Mouse (Mus musculus): ENCODE results near the gene Ctf2. TPM values are rescaled to one million over a fixed set of nuclear protein-coding genes. Genes with fewer than 3 reads are reported as not detected.

Gene Ctf2
- polyA plus RNA-seq, 1 experiment: not detected

DNA sequence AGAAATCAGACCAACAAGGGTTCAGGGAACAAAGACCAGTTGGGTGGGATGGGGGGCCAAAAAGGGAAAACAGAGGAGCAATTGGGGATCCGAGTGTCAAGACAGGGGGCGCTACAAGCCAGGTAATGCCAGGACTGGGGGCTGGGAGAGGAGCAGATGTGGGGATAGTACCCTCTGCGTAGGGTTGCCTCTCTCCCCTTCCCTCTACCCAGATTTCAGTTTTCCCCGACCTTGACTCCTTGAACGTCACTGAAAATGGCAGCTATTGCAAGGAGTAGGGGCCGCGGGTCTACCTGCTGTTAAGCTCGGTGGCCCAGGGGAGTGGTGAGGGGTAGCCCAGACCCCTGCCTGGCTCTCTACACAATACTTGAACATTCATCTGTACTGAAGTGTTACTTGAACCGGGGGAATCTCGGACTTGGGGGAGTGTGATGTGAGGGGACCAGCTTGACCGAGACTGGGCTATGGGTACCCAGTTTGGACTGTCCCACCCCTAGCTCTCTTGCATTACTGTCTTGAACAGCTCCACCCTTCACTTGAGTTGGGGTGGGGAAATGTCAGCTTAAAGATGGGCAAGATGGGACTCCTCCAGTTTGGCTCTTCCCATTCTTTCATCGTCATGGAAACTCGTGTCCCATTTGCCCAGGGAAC, 36.5 kb upstream of the Ctf2 start:
- no peak overlapping the region for H3K27ac ChIP-seq (ENCODE audit: insufficient read depth, low read depth, low read length)
- peaks cover 6% of the 10 kb centered on the region; the same call in 1 of the 2 replicates for H3K4me1 ChIP-seq (ENCODE audit: control insufficient read depth, insufficient read depth, low read length)
- peak; percentile 25; the same call in 1 of the 2 replicates for TF ChIP-seq CTCF (conservative IDR thresholded peaks at IDR 0.05; ENCODE audit: insufficient read depth, insufficient read length, low read depth, low read length)
- TF ChIP-seq POLR2A (IDR thresholded peaks at IDR 0.05; ENCODE audit: low read depth, low read length): no peak
- 63% methylated on average over 13 of the region's 13 CpGs for WGBS
- DNase-seq: peak; percentile 16
- no peak overlapping the region for H3K4me3 ChIP-seq (ENCODE audit: insufficient read depth, low read depth, low read length)
- H3K27me3 ChIP-seq (replicated peaks; ENCODE audit: control insufficient read depth, insufficient read depth, low read length): no peaks in the 10 kb centered on the region
- no peaks in the 10 kb centered on the region for H3K36me3 ChIP-seq (ENCODE audit: control insufficient read depth, insufficient read depth, low read length)

DNA sequence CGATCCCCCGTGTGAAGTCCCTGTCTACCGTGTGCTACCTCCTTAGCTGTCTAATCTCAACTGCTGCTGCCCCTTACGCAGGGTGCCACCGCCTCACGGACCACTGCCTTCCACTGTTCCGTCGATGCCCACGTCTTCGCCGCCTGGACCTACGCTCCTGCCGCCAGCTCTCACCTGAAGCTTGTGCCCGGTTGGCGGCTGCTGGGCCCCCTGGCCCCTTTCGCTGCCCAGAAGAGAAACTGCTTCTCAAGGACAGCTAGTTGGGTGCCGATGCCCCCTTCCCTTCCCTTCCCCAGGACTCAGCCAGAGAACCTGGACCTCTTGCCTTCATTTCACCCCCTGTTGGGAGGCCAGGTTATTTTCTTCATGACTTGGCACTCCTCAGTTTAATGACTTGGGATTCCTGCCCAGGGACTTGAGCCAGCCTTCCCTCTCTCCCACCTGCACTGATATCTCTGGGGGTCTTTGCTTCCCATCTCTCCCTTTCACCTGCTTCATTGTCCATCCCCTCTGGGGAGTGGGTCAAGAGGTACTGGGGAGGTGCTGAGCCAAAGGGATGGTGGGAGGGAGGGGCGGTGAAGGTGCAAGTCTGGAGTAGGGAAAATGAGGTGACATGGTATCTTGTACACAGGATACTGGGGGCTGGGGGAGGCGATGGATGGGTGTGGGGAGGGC, 35.8 kb upstream of the Ctf2 start:
- peaks cover 6% of the 10 kb centered on the region; the same call in 1 of the 2 replicates for H3K4me1 ChIP-seq (ENCODE audit: control insufficient read depth, insufficient read depth, low read length)
- WGBS: 93% methylated on average over 19 of the region's 19 CpGs
- DNase-seq: no peak
- no peaks in the 10 kb centered on the region for H3K36me3 ChIP-seq (ENCODE audit: control insufficient read depth, insufficient read depth, low read length)
- no peak overlapping the region for H3K4me3 ChIP-seq (ENCODE audit: insufficient read depth, low read depth, low read length)
- TF ChIP-seq POLR2A (IDR thresholded peaks at IDR 0.05; ENCODE audit: low read depth, low read length) (no peak), CTCF (conservative IDR thresholded peaks at IDR 0.05; ENCODE audit: insufficient read depth, insufficient read length, low read depth, low read length) (no peak)
- no peak overlapping the region for H3K27ac ChIP-seq (ENCODE audit: insufficient read depth, low read depth, low read length)
- no peaks in the 10 kb centered on the region for H3K27me3 ChIP-seq (replicated peaks; ENCODE audit: control insufficient read depth, insufficient read depth, low read length)

DNA sequence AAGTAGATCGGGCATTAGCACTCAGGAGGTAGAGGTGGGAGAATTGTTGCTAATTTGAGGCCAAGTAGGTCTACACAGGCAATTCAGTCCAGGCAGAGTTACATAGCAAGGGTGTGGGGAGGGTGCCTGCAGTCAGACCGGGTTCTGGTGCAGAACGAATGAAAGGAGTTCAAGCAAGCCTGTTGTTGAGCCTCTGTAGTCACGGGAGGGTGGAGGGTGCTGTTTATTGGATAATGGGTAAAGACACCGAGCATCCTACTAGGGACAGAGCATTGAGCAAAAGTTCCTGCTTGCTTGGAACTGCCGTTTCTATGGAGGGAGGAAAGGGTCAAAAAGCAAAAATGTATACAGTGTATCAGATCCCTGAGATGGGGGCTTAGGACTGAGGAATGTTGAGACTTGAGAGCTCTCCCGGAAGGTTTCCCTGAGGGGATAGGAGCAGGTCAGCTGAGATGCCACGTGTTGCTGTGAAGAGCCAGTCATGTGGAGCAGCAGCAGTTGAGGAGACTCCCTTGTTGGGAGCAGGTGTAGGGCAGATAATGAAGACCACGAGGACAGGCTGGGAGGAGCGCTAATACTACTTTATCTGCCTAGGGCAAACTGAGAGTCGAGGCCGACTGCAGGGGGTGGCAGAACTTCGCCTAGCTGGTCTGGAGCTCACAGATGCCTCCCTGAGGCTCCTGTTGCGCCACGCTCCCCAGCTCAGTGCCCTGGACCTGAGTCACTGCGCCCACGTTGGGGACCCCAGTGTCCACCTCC, 35.1 kb upstream of the Ctf2 start:
- no peaks in the 10 kb centered on the region for H3K27me3 ChIP-seq (replicated peaks; ENCODE audit: control insufficient read depth, insufficient read depth, low read length)
- peaks cover 6% of the 10 kb centered on the region; the same call in 1 of the 2 replicates for H3K4me1 ChIP-seq (ENCODE audit: control insufficient read depth, insufficient read depth, low read length)
- WGBS: 74% methylated on average over 17 of the region's 17 CpGs
- no peak overlapping the region for H3K4me3 ChIP-seq (ENCODE audit: insufficient read depth, low read depth, low read length)
- TF ChIP-seq POLR2A (IDR thresholded peaks at IDR 0.05; ENCODE audit: low read depth, low read length) (no peak), CTCF (conservative IDR thresholded peaks at IDR 0.05; ENCODE audit: insufficient read depth, insufficient read length, low read depth, low read length) (no peak)
- no peaks in the 10 kb centered on the region for H3K36me3 ChIP-seq (ENCODE audit: control insufficient read depth, insufficient read depth, low read length)
- no peak overlapping the region for H3K27ac ChIP-seq (ENCODE audit: insufficient read depth, low read depth, low read length)
- DNase-seq: no peak

DNA sequence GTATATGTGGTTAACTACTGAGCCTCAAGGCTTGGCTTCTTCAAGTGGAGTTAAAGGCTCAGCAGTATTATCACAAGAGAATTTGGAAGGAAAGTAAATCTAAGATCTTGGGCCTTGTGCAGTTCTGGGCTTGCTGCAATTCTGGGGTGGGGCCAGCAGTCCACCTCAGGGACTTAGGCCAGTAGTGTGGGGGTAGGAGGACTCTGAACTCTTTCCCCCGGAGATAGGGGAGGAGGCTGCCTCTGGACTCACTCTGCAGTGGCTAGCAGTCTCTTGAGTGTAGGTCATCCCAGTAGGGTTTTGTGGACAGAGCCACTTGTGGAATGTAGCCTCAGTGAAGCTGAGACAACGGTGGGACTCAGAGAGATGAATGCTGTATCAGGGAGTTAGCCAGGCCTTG, 33.8 kb upstream of the Ctf2 start:
- no peak overlapping the region for H3K4me3 ChIP-seq (ENCODE audit: insufficient read depth, low read depth, low read length)
- 54% methylated on average over 2 of the region's 2 CpGs for WGBS
- H3K27me3 ChIP-seq (replicated peaks; ENCODE audit: control insufficient read depth, insufficient read depth, low read length): no peaks in the 10 kb centered on the region
- no peak for TF ChIP-seq POLR2A (IDR thresholded peaks at IDR 0.05; ENCODE audit: low read depth, low read length)
- no peak for TF ChIP-seq CTCF (conservative IDR thresholded peaks at IDR 0.05; ENCODE audit: insufficient read depth, insufficient read length, low read depth, low read length)
- no peaks in the 10 kb centered on the region for H3K36me3 ChIP-seq (ENCODE audit: control insufficient read depth, insufficient read depth, low read length)
- H3K27ac ChIP-seq (ENCODE audit: insufficient read depth, low read depth, low read length): no peak overlapping the region
- peaks cover 5% of the 10 kb centered on the region; the same call in 1 of the 2 replicates for H3K4me1 ChIP-seq (ENCODE audit: control insufficient read depth, insufficient read depth, low read length)
- DNase-seq: peak; percentile 48

GRCm38 (mm10) chr7:127763642-127764041, 31.7 kb upstream of the Ctf2 start:
- Histone ChIP-seq H3K4me3 (ENCODE audit: insufficient read depth, low read depth, low read length) (no peak overlapping the region), H3K36me3 (ENCODE audit: control insufficient read depth, insufficient read depth, low read length) (no peaks in the 10 kb centered on the region), H3K27ac (ENCODE audit: insufficient read depth, low read depth, low read length) (no peak overlapping the region), H3K4me1 (ENCODE audit: control insufficient read depth, insufficient read depth, low read length) (0 out of 2 replicates have a peak, but pooled peaks cover 3% of the 10 kb centered on the region), H3K27me3 (replicated peaks; ENCODE audit: control insufficient read depth, insufficient read depth, low read length) (no peaks in the 10 kb centered on the region)
- WGBS: 87% methylated on average over 4 of the region's 4 CpGs
- DNase-seq: no peak
- TF ChIP-seq POLR2A (IDR thresholded peaks at IDR 0.05; ENCODE audit: low read depth, low read length) (no peak), CTCF (conservative IDR thresholded peaks at IDR 0.05; ENCODE audit: insufficient read depth, insufficient read length, low read depth, low read length) (no peak)

- H3K36me3 ChIP-seq (ENCODE audit: control insufficient read depth, insufficient read depth, low read length): no peaks in the 10 kb centered on the region
- TF ChIP-seq CTCF (conservative IDR thresholded peaks at IDR 0.05; ENCODE audit: insufficient read depth, insufficient read length, low read depth, low read length) (peak; percentile 88), POLR2A (IDR thresholded peaks at IDR 0.05; ENCODE audit: low read depth, low read length) (no peak)
- 11% methylated on average over 7 of the region's 7 CpGs for WGBS
- no peak overlapping the region for H3K4me3 ChIP-seq (ENCODE audit: insufficient read depth, low read depth, low read length)
- H3K27ac ChIP-seq (ENCODE audit: insufficient read depth, low read depth, low read length): no peak overlapping the region
- DNase-seq: peak; percentile 74
- 0 out of 2 replicates have a peak, but pooled peaks cover 3% of the 10 kb centered on the region for H3K4me1 ChIP-seq (ENCODE audit: control insufficient read depth, insufficient read depth, low read length)
- H3K27me3 ChIP-seq (replicated peaks; ENCODE audit: control insufficient read depth, insufficient read depth, low read length): no peaks in the 10 kb centered on the region
Observed at GRCm38 (mm10) chr7:127761026-127761425, 29.1 kb upstream of the Ctf2 start.

All from kidney, adult 2 months (tissue).